Mouse (Mus musculus) liver, embryonic 11.5 days (tissue): Measurements from ENCODE around the gene Msn. TPM values are rescaled to one million over a fixed set of nuclear protein-coding genes. Genes with fewer than 3 reads are reported as not detected.

ENCODE experiments used
- ATAC-seq: fragments of 200-750 bp; cut with Nextera tagmentation; replicated peaks from 2 replicates; pipeline ENCODE4 v1.8.0; 2017; ENCODE audit warnings: moderate number of reproducible peaks, mild to moderate bottlenecking, moderate TSS enrichment, moderate library complexity; ENCODE audit not compliant: low FRiP score
- DNase-seq: peaks from one replicate; pipeline ENCODE4 v3.0.0-alpha.2; 2017; ENCODE audit warnings: low spot score
- H3K27ac ChIP-seq: fragments of 300-500 bp; sonication (generic); 2 replicates; pipeline ENCODE4 v1.5.1; 2014; ENCODE audit warnings: mild to moderate bottlenecking, low read depth, low read length, control low read depth
- H3K27me3 ChIP-seq: fragments of 300-500 bp; sonication (generic); replicated peaks from 2 replicates; pipeline ENCODE4 v1.6.1; 2014; ENCODE audit warnings: low read length, mixed read lengths; ENCODE audit not compliant: control insufficient read depth, insufficient read depth
- H3K36me3 ChIP-seq: fragments of 300-500 bp; sonication (generic); 2 replicates; pipeline ENCODE4 v1.6.1; 2014; ENCODE audit warnings: mild to moderate bottlenecking, low read length, moderate library complexity, mixed read lengths; ENCODE audit not compliant: control insufficient read depth, insufficient read depth
- H3K4me1 ChIP-seq: fragments of 300-500 bp; sonication (generic); replicated peaks from 2 replicates; pipeline ENCODE4 v1.6.1; 2014; ENCODE audit warnings: low read length, mixed read lengths; ENCODE audit not compliant: control insufficient read depth, insufficient read depth
- H3K4me2 ChIP-seq: fragments of 300-500 bp; sonication (generic); 2 replicates; pipeline ENCODE4 v1.6.1; 2014; ENCODE audit warnings: mild to moderate bottlenecking, control low read depth, moderate library complexity
- H3K4me3 ChIP-seq: fragments of 300-500 bp; sonication (generic); 2 replicates; pipeline ENCODE4 v1.5.1; 2014; ENCODE audit warnings: low read depth, low read length, control low read depth
- H3K9ac ChIP-seq: fragments of 300-500 bp; sonication (generic); 2 replicates; pipeline ENCODE4 v1.6.1; 2014; ENCODE audit warnings: low read depth, low read length, control low read depth
- H3K9me3 ChIP-seq: fragments of 300-500 bp; sonication (generic); 2 replicates; pipeline ENCODE4 v1.6.1; 2016; ENCODE audit warnings: low read length, inconsistent platforms, mixed read lengths; ENCODE audit not compliant: control insufficient read depth
- WGBS: fragments of 180-500 bp; shearing (Covaris S2); extraction: QIAGEN DNeasy Blood & Tissue Kit; methylation state at CpG from one replicate; pipeline ENCODE4 v1.1.7; 2014; 5-methylcytosine and 5-hydroxymethylcytosine counted together
- polyA plus RNA-seq: library from polyadenylated mRNA; unstranded; fragments of >200 nt; fragmentation: Nextera tagmentation; extraction: Ambion mirVana; gene quantifications from 2 replicates; pipeline ENCODE4 v1.2.1, GENCODE M21; 2014

Msn gene
- polyA plus RNA-seq: 116 and 131 TPM in 2 replicates

GRCm38 (mm10) chrX:96095509-96096499 lies at the start of gene Msn:
Msn (plus strand) TSS chrX:96096042.
- H3K4me1 ChIP-seq: no peaks in the 10 kb centered on the region
- H3K9ac ChIP-seq: peak within 1 kb of the TSS; percentile 74
- 0 out of 2 replicates have a peak, but pooled peaks cover 3% of the 10 kb centered on the region for H3K27me3 ChIP-seq
- peak within 1 kb of the TSS; percentile 70 for H3K4me2 ChIP-seq
- WGBS: 12% methylated on average over 43 of the region's 44 CpGs
- H3K4me3 ChIP-seq: peak within 1 kb of the TSS; percentile 65
- H3K9me3 ChIP-seq: no peaks in the 10 kb centered on the region
- peak; percentile 89 for ATAC-seq
- H3K36me3 ChIP-seq: no peaks in the 10 kb centered on the region
- peak within 1 kb of the TSS; percentile 68 for H3K27ac ChIP-seq
- peak; percentile 57 for DNase-seq

- Histone ChIP-seq H3K27ac (no peak overlapping the region), H3K9ac (no peak overlapping the region), H3K4me3 (no peak overlapping the region), H3K27me3 (no peaks in the 10 kb centered on the region), H3K9me3 (no peaks in the 10 kb centered on the region), H3K4me1 (no peaks in the 10 kb centered on the region), H3K36me3 (no peaks in the 10 kb centered on the region), H3K4me2 (no peak overlapping the region)
- DNase-seq (no peak), ATAC-seq (no peak)
- WGBS: 56% methylated on average over 1 of the region's 1 CpGs
These were observed 43.0 kb upstream of the Msn start for GRCm38 (mm10) chrX:96052798-96053197.

GRCm38 (mm10) chrX:96077747-96078146 lies 18.1 kb upstream of the Msn start:
- H3K4me2 ChIP-seq: no peak overlapping the region
- no peaks in the 10 kb centered on the region for H3K4me1 ChIP-seq
- H3K9me3 ChIP-seq: no peaks in the 10 kb centered on the region
- H3K27ac ChIP-seq: no peak overlapping the region
- ATAC-seq (no peak), DNase-seq (no peak)
- no peaks in the 10 kb centered on the region for H3K27me3 ChIP-seq
- no peak overlapping the region for H3K9ac ChIP-seq
- H3K36me3 ChIP-seq: no peaks in the 10 kb centered on the region
- H3K4me3 ChIP-seq: no peak overlapping the region

GRCm38 (mm10) chrX:96086259-96086658 lies 9.6 kb upstream of the Msn start:
- Histone ChIP-seq H3K36me3 (no peaks in the 10 kb centered on the region), H3K4me3 (no peak overlapping the region), H3K4me2 (no peak overlapping the region), H3K9ac (no peak overlapping the region), H3K27me3 (no peaks in the 10 kb centered on the region), H3K4me1 (no peaks in the 10 kb centered on the region), H3K9me3 (no peaks in the 10 kb centered on the region), H3K27ac (no peak overlapping the region)
- WGBS: 44% methylated on average over 2 of the region's 2 CpGs
- no peak for ATAC-seq
- no peak for DNase-seq

GRCm38 (mm10) chrX:96096513-96097210 lies 820 bp downstream of the Msn start:
- Histone ChIP-seq H3K4me1 (no peaks in the 10 kb centered on the region), H3K27ac (peak overlapping the region; percentile 68), H3K4me2 (peak overlapping the region; percentile 70), H3K9ac (peak overlapping the region; percentile 74), H3K4me3 (peak overlapping the region; percentile 65), H3K36me3 (no peaks in the 10 kb centered on the region), H3K9me3 (no peaks in the 10 kb centered on the region), H3K27me3 (0 out of 2 replicates have a peak, but pooled peaks cover 3% of the 10 kb centered on the region)
- 17% methylated on average over 15 of the region's 15 CpGs for WGBS
- ATAC-seq: peak; percentile 82
- peak; percentile 48 for DNase-seq

- Histone ChIP-seq H3K9me3 (no peaks in the 10 kb centered on the region), H3K4me1 (no peaks in the 10 kb centered on the region), H3K4me3 (peak overlapping the region; percentile 65), H3K27me3 (0 out of 2 replicates have a peak, but pooled peaks cover 3% of the 10 kb centered on the region), H3K27ac (peak overlapping the region; percentile 58; the same call in 1 of the 2 replicates), H3K9ac (0 out of 2 replicates have a peak overlapping the region, but pooled peaks have one; percentile 48), H3K4me2 (peak overlapping the region; percentile 70), H3K36me3 (no peaks in the 10 kb centered on the region)
- no peak for DNase-seq
- 26% methylated on average over 5 of the region's 5 CpGs for WGBS
- ATAC-seq: no peak
These were observed 1.7 kb downstream of the Msn start for GRCm38 (mm10) chrX:96097491-96097970.

GRCm38 (mm10) chrX:96099003-96099402 lies 3.2 kb downstream of the Msn start:
- Histone ChIP-seq H3K9ac (no peak overlapping the region), H3K4me1 (no peaks in the 10 kb centered on the region), H3K27ac (no peak overlapping the region), H3K27me3 (0 out of 2 replicates have a peak, but pooled peaks cover 3% of the 10 kb centered on the region), H3K9me3 (no peaks in the 10 kb centered on the region), H3K4me2 (no peak overlapping the region), H3K36me3 (no peaks in the 10 kb centered on the region), H3K4me3 (no peak overlapping the region)
- ATAC-seq (no peak), DNase-seq (no peak)
- WGBS: 72% methylated on average over 2 of the region's 2 CpGs

GRCm38 (mm10) chrX:96107427-96108291 lies 11.8 kb downstream of the Msn start:
- DNase-seq (no peak), ATAC-seq (no peak)
- H3K4me3 ChIP-seq: no peak overlapping the region
- H3K27ac ChIP-seq: no peak overlapping the region
- WGBS: 64% methylated on average over 3 of the region's 3 CpGs
- H3K4me2 ChIP-seq: no peak overlapping the region
- no peaks in the 10 kb centered on the region for H3K27me3 ChIP-seq
- H3K4me1 ChIP-seq: no peaks in the 10 kb centered on the region
- H3K9ac ChIP-seq: no peak overlapping the region
- no peaks in the 10 kb centered on the region for H3K9me3 ChIP-seq
- H3K36me3 ChIP-seq: no peaks in the 10 kb centered on the region
